Mouse (Mus musculus): Measurements from ENCODE around the gene Tubb2a. TPM values are rescaled to one million over a fixed set of nuclear protein-coding genes. Genes with fewer than 3 reads are reported as not detected.

Gene Tubb2a
- polyA plus RNA-seq, 1 experiment: 28.7 TPM

DNA sequence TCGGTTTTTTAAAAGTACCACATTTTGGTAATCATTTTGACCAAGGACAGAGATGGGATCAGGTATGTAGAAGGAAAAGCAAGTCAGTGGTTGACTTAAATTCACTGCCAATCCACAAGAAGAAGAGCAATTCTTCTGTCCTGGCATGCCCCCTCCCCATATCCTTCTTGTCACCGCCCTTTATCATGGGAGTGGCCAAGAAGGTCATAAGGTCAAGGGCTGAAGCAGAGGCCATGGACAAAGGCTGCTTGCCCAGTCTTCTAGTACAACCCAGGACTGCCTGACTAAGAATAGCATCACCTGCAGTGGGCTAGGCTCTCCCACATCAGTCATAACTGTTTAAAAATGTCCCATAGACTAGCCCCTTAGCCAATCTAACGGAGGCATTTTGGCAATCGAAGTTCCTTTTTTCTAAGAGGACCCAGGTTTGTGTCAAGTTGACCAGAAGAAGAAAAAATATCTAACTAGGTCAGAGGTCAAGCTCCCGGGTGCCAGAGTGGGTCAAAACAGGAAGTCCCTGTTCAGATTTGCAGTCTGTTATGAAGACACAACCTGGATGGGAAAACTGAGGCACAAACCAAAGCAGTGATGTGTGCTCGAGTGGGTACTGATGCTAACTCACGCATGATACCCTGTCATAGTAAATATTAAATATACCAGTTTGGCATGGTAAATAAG is 34.0 kb downstream of the Tubb2a start:
- H3K4me1 ChIP-seq (ENCODE audit: control insufficient read depth, insufficient read depth, low read length): peaks cover 3% of the 10 kb centered on the region
- no peak overlapping the region for H3K27ac ChIP-seq (ENCODE audit: insufficient read depth, low read length)
- H3K9ac ChIP-seq (ENCODE audit: low read depth, poor library complexity, severe bottlenecking): no peak overlapping the region
- H3K9me3 ChIP-seq (replicated peaks; ENCODE audit: control insufficient read depth, insufficient read depth, low read length, poor library complexity, severe bottlenecking): no peaks in the 10 kb centered on the region
- H3K27me3 ChIP-seq (ENCODE audit: control insufficient read depth, insufficient read depth, low read length, poor library complexity, severe bottlenecking): no peaks in the 10 kb centered on the region
- no peak overlapping the region for H3K4me3 ChIP-seq (ENCODE audit: low read depth, low read length)
- TF ChIP-seq EP300 (IDR thresholded peaks at IDR 0.05; ENCODE audit: insufficient read depth, low read depth, low read length) (no peak), POLR2A (IDR thresholded peaks at IDR 0.05; ENCODE audit: insufficient read depth, low read length) (no peak), CTCF (IDR thresholded peaks at IDR 0.05; ENCODE audit: low read depth, low read length) (no peak)
- no peaks in the 10 kb centered on the region for H3K36me3 ChIP-seq (ENCODE audit: control insufficient read depth, insufficient read depth, low read length, poor library complexity, severe bottlenecking)

DNA sequence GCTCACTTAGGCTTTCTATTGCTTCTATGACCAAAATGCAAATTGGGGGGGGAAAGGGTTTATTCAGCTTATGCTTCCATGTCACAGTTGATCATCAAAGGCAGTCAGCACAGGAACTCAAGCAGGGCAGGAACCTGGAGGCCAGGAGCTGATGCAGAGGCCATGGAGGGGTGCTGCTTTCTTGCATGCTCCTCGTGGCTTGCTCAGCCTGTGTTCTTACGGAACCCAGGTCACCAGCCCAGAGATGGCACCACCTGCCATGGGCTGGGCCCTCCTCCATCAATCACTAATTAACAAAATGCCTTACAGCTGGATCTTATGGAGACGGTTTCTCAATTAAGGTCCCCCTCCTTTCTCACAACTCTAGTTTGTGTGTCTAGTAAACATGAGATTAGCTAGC is 37.7 kb downstream of the Tubb2a start:
- TF ChIP-seq CTCF (IDR thresholded peaks at IDR 0.05; ENCODE audit: low read depth, low read length): no peak
- TF ChIP-seq POLR2A (IDR thresholded peaks at IDR 0.05; ENCODE audit: insufficient read depth, low read length): no peak
- no peak for TF ChIP-seq EP300 (IDR thresholded peaks at IDR 0.05; ENCODE audit: insufficient read depth, low read depth, low read length)
- H3K9me3 ChIP-seq (replicated peaks; ENCODE audit: control insufficient read depth, insufficient read depth, low read length, poor library complexity, severe bottlenecking): no peaks in the 10 kb centered on the region
- no peak overlapping the region for H3K27ac ChIP-seq (ENCODE audit: insufficient read depth, low read length)
- H3K36me3 ChIP-seq (ENCODE audit: control insufficient read depth, insufficient read depth, low read length, poor library complexity, severe bottlenecking): no peaks in the 10 kb centered on the region
- H3K9ac ChIP-seq (ENCODE audit: low read depth, poor library complexity, severe bottlenecking): no peak overlapping the region
- peaks cover 5% of the 10 kb centered on the region for H3K4me1 ChIP-seq (ENCODE audit: control insufficient read depth, insufficient read depth, low read length)
- H3K27me3 ChIP-seq (ENCODE audit: control insufficient read depth, insufficient read depth, low read length, poor library complexity, severe bottlenecking): no peaks in the 10 kb centered on the region
- no peak overlapping the region for H3K4me3 ChIP-seq (ENCODE audit: low read depth, low read length)

DNA sequence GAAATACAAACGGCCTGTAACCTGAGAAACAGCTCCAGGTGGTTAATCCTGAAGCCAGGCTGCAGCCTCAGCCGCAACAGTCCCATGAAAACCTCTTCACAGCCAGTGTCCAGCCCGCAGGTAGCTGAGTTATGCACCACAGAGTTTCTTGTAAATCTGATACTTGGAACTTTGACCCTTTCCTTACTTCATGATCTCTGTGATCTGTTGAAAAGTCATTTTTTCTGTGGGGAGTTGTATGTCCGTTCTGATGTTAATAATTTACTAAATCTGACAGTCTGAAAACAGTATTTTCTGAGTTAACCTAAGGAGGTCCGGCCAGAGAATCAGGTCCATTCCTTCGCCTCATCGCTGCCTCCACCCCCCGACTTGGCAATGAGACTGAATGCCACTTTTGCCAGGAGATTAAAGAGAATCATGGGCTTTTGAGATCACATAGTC is 38.9 kb downstream of the Tubb2a start:
- TF ChIP-seq POLR2A (IDR thresholded peaks at IDR 0.05; ENCODE audit: insufficient read depth, low read length) (no peak), EP300 (IDR thresholded peaks at IDR 0.05; ENCODE audit: insufficient read depth, low read depth, low read length) (0 out of 2 replicates have a peak, but pooled peaks have one; percentile 33)
- Histone ChIP-seq H3K27me3 (ENCODE audit: control insufficient read depth, insufficient read depth, low read length, poor library complexity, severe bottlenecking) (no peaks in the 10 kb centered on the region), H3K4me1 (ENCODE audit: control insufficient read depth, insufficient read depth, low read length) (peaks cover 5% of the 10 kb centered on the region), H3K4me3 (ENCODE audit: low read depth, low read length) (no peak overlapping the region), H3K9me3 (replicated peaks; ENCODE audit: control insufficient read depth, insufficient read depth, low read length, poor library complexity, severe bottlenecking) (no peaks in the 10 kb centered on the region), H3K27ac (ENCODE audit: insufficient read depth, low read length) (no peak overlapping the region), H3K9ac (ENCODE audit: low read depth, poor library complexity, severe bottlenecking) (no peak overlapping the region), H3K36me3 (ENCODE audit: control insufficient read depth, insufficient read depth, low read length, poor library complexity, severe bottlenecking) (no peaks in the 10 kb centered on the region)

DNA sequence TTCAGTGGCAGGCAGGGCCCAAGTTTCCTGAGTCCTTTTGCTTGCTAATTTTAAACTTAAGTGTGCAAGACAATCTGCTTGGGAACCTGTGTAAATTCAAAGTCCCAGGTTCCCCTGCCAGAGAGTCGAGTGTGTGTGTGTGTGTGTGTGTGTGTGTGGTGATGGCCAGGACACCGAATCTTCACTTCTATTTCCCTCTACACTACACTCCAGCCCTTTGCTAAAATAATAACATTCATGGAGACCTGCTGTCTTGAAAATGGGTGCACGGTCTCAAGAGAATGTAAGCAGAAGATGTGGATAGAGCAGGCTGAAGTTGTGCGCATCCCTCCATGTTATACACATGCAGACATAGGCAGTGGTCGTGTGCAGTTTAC is 39.8 kb downstream of the Tubb2a start:
- H3K9me3 ChIP-seq (replicated peaks; ENCODE audit: control insufficient read depth, insufficient read depth, low read length, poor library complexity, severe bottlenecking): no peaks in the 10 kb centered on the region
- no peak overlapping the region for H3K27ac ChIP-seq (ENCODE audit: insufficient read depth, low read length)
- H3K4me1 ChIP-seq (ENCODE audit: control insufficient read depth, insufficient read depth, low read length): peaks cover 3% of the 10 kb centered on the region
- TF ChIP-seq EP300 (IDR thresholded peaks at IDR 0.05; ENCODE audit: insufficient read depth, low read depth, low read length) (no peak), CTCF (IDR thresholded peaks at IDR 0.05; ENCODE audit: low read depth, low read length) (no peak), POLR2A (IDR thresholded peaks at IDR 0.05; ENCODE audit: insufficient read depth, low read length) (no peak)
- no peaks in the 10 kb centered on the region for H3K27me3 ChIP-seq (ENCODE audit: control insufficient read depth, insufficient read depth, low read length, poor library complexity, severe bottlenecking)
- no peaks in the 10 kb centered on the region for H3K36me3 ChIP-seq (ENCODE audit: control insufficient read depth, insufficient read depth, low read length, poor library complexity, severe bottlenecking)
- H3K4me3 ChIP-seq (ENCODE audit: low read depth, low read length): peak overlapping the region; percentile 73
- peak overlapping the region; percentile 59 for H3K9ac ChIP-seq (ENCODE audit: low read depth, poor library complexity, severe bottlenecking)

DNA sequence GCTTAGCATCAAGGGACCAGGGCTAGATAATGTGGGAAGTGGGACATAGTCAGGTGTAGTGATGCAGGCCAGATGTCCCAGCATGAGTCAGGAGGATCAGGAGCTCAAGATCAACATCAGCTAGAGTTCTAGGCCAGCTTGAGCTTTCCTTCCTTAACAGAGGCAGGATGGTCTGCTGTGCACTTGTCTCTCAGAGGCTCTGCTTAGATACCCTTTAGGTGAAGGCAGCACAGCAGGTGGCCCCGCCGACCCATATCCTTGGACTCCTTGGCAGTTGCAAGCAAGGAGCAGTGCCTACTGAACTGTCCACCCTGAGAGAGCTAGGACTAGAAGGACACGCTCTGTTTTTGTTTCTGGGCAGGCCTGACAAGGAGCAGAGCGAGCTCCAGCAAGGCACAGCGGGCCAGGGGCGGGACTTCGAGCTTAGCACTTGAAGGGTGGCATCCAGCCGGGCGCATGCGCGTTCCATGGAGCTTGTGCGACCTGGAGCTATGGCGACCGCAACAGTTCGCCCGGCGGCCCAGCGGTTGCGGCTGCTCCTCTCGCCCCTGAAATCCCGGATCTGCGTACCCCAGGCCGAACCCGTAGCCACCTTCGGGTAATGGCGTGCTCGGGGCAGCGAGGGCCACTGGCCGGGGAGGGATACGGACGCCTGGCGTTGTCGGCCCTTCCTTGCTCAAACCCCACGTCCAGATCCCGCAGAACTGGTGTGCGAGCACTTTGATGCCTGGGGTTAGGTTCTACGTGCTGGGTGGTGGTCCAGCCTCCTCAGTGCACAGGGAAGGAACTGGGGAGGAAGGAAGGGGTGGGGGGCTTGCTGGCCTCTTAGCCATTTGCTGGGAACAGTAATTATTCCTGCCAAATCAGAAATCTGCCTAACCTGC is 40.4 kb downstream of the Tubb2a start, which contains the start of gene Bphl:
TSS of gene Bphl (plus strand) at position 426 of the 884 bp plus-strand sequence.
- H3K27ac ChIP-seq (ENCODE audit: insufficient read depth, low read length): no peak within 1 kb of the TSS

More for the DNA sequence above, 40.4 kb downstream of the Tubb2a start, which contains the start of gene Bphl:
- Histone ChIP-seq H3K4me1 (ENCODE audit: control insufficient read depth, insufficient read depth, low read length) (peaks cover 3% of the 10 kb centered on the region), H3K9me3 (replicated peaks; ENCODE audit: control insufficient read depth, insufficient read depth, low read length, poor library complexity, severe bottlenecking) (no peaks in the 10 kb centered on the region), H3K9ac (ENCODE audit: low read depth, poor library complexity, severe bottlenecking) (peak within 1 kb of the TSS; percentile 59), H3K4me3 (ENCODE audit: low read depth, low read length) (peak within 1 kb of the TSS; percentile 73), H3K36me3 (ENCODE audit: control insufficient read depth, insufficient read depth, low read length, poor library complexity, severe bottlenecking) (no peaks in the 10 kb centered on the region), H3K27me3 (ENCODE audit: control insufficient read depth, insufficient read depth, low read length, poor library complexity, severe bottlenecking) (no peaks in the 10 kb centered on the region)
- TF ChIP-seq EP300 (IDR thresholded peaks at IDR 0.05; ENCODE audit: insufficient read depth, low read depth, low read length) (no peak), CTCF (IDR thresholded peaks at IDR 0.05; ENCODE audit: low read depth, low read length) (no peak), POLR2A (IDR thresholded peaks at IDR 0.05; ENCODE audit: insufficient read depth, low read length) (peak; percentile 61)
